Mouse (Mus musculus) kidney, adult 2 months (tissue): Measurements from ENCODE around the gene Atxn7l3b.

Experiments used
- CTCF ChIP-seq: fragments of 200-500 bp; conservative IDR thresholded peaks from 2 replicates; pipeline ENCODE4 v1.5.1; 2011; ENCODE audit warnings: low read depth, mild to moderate bottlenecking, control low read depth, low read length, moderate library complexity, mixed read lengths; ENCODE audit not compliant: insufficient read depth, insufficient read length
- POLR2A ChIP-seq: fragments of 200-500 bp; IDR thresholded peaks from one replicate; pipeline ENCODE4 v1.6.1; 2011; ENCODE audit warnings: low read depth, low read length, control low read depth

GRCm38 (mm10) chr10:112876655-112877393 lies 52.0 kb downstream of the Atxn7l3b start:
- TF ChIP-seq CTCF, result no peak
- TF ChIP-seq POLR2A, result no peak
